Mouse (Mus musculus) left cerebral cortex, adult 11 months (tissue): ENCODE results near the gene Sept1.
A peak's percentile ranks its signal among the peaks of the same experiment; 100 is the strongest.

ENCODE experiments used
- DNase-seq: peaks from one replicate; pipeline ENCODE4 v3.0.0; 2022; ENCODE audit warnings: low spot score

Gene Sept1

GRCm38 (mm10) chr7:127232622-127233367 is at the start of gene Sept1, which contains the start of gene Zfp553:
Gene Sept1, minus strand, starts transcription at chr7:127233130.
Gene Zfp553, plus strand, starts transcription at chr7:127233061.
- peak; percentile 68 for DNase-seq

GRCm38 (mm10) chr7:127282190-127282589 is 49.3 kb upstream of the Sept1 start:
- DNase-seq = no peak

DNA sequence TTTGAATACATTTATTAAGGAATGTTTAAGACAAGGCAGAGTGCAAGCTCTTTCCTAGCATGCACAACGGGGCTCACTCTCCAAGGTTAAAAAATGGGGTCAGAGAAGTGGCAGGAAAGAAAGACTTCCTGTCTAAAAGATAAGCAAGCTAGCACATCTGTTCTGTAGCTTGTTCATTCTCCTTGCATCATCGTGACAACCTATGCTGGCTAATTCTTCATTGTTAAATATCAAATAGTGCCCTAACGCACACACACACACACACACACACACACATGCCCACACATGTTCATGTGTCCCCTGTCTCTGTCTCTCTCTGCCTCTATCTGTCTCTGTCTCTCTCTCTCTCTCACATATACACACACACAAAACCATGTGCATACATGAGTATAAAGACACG is 48.2 kb upstream of the Sept1 start:
- DNase-seq = no peak

GRCm38 (mm10) chr7:127280092-127280491 is 47.2 kb upstream of the Sept1 start:
- DNase-seq = no peak

- no peak for DNase-seq
These were observed 45.4 kb upstream of the Sept1 start for GRCm38 (mm10) chr7:127278311-127278710.

DNA sequence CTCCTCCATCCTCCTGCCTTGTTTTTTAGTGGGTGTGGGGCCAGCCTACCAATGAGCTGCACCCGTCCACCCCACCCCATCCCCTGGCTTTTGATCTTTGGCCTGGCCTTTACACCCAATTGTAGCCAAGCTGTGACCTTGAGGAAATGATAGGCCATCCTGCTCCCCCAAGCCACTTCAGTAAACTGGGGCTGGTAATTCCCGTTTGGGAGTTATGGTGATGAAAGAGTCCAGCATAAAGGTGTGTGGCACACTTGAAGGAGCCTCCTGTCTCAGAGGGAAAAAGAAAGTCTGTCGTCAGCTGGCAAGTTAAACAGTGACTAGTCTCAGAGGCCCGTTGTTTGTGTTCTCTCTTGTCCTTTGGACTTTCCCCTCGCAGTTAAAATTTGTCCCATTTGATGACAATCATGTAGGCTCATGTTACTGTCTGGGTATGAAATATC is 43.6 kb upstream of the Sept1 start:
- DNase-seq = no peak

DNA sequence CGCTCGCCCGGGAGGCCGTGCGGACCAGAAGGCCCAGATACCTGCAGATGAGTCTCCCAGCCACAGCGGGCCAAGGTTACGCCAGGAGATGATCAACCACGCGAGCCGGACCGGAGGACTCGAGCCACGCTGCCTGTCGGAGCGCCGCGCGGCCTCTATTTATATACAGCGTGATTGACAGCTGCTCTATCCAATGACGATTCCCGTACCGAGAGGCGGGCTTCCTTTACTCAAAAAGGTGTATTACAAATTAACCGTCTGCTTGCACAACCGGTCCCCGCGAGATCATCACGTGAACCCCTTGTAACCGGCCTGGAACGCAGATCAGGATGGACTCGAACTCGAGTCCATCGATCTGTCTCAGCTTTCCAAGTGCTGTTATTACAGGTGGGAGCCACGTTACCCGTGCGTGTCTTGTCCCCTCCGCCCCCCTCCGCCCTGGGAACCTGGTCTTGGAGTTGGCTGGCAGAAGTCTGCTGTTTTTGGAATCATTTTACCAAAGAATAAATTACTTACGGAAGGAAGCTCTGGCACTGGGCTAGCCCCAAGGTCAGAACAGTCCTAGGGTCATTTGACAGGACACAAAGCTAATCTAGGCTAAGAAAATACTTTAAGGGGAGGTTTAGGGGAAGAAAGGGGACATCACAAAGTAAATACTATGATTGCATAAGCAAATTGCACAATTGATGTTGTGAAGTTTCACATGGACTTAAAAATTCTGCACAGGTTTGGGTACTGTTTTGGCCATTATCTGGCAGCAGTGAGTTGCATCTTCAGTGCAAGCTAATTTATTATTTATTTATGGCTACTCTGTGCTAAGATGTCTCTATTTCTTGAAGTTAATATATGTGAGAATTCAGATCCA is 41.2 kb upstream of the Sept1 start, which contains the start of gene Sephs2:
Gene Sephs2, minus strand, starts transcription at position 131 of the 865 bp plus-strand sequence.
- DNase-seq = peak; percentile 93

GRCm38 (mm10) chr7:127273118-127273923 is 40.4 kb upstream of the Sept1 start:
- no peak for DNase-seq

DNA sequence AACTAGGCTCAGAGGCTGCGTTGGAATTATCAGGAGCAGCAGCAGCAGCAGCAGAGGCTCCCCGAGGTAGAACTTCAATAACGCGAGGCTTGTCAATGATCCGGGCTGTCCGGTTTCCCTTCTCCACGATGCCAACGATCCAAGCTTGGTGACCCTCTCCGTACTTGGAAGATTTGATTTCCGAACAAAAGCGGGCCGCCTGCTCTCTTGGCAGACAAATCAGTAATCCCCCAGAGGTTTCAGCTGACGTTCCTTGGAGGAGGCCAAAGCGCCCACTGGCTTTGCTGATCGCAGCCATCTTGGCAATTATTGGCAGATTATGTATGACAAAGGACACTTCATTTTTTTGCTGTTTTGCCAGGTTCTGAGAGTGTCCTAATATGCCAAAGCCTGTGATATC is 39.6 kb upstream of the Sept1 start:
- no peak for DNase-seq

GRCm38 (mm10) chr7:127271093-127271492 is 38.2 kb upstream of the Sept1 start:
- DNase-seq = no peak

DNA sequence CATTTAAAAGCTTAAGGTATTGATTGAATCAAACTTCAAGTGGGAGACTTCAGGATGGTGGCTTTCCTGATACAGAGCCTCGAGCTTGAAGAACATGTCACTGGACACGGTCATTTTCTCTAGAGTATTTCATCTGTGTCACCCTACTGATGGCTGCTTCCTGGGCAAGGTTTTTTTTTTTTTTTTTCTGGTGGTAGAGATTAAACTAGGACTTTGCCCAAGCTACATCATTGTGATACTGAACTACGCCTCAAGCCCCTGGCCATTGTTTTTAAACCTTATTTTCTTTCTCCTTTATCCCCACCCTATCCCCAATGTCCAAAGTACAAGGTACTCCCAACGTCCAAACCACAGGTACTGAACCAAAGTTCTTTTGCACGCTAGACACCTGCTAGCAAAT is 37.7 kb upstream of the Sept1 start:
- DNase-seq = no peak

- DNase-seq = no peak
These were observed 37.3 kb upstream of the Sept1 start for GRCm38 (mm10) chr7:127270256-127270655.

DNA sequence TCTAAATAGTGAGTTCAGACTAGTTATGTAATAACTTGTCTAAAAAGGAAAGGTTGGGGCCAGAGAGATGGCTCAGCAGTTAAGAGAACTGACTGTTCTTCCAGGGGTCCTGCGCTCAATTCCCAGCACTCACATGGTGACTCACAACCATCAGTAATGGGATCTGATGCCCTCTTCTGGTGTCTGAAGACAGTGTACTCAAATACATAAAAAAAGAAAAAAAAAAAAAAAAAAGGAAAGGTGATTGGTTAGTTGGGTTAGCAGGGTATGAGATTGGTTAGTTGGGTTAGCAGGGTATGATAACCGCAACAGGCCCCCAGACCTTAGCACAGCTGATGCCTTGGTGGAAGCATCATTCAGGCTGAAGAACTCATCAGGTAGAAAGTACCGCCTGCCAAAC is 30.6 kb upstream of the Sept1 start:
- no peak for DNase-seq

- DNase-seq = no peak
These were observed 29.5 kb upstream of the Sept1 start for GRCm38 (mm10) chr7:127262218-127262961.

DNA sequence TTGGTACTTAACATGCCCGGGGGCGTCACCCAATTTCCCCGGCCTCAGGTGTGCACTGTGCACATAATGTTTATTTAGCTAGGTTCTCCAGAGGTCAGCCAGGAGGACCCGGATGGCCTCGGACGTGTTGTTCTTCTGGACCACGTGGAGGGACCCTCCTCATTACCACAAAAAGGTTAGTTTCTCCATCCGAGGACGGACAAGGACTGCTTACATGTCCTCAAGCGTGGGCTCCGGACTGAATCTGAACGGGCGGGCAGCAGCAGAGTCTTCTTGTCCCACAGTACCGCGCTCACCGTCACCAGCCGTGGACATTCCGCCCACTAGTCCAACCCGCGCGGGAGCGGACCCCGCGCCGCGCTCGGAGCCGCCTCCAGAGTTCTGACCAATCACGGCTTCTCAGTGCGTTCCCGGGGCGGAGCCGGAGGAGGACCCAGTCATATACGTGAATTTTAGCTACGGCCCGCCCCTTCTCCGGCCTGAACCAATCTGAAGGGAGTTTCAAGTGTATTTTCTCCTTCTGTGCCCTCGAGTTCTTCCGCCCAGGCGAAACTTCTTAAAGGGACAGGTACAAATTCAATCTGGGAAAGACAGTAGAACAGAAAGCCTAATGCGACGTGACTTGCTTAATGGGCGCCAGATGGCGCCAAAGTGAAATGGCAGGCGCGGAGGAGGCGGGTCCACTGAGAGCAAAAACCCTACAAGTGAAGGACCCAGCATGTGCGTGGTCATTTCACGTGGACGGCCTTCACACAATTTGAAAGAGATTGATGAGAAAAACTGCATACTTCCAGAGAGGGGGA is 27.6 kb upstream of the Sept1 start, which contains the start of gene Dctpp1:
Gene Dctpp1, minus strand, starts transcription at position 401 of the 803 bp plus-strand sequence.
- peak; percentile 99 for DNase-seq

GRCm38 (mm10) chr7:127259186-127259905 is 26.4 kb upstream of the Sept1 start:
- DNase-seq = no peak

- DNase-seq = no peak
These were observed 23.6 kb upstream of the Sept1 start for GRCm38 (mm10) chr7:127256518-127256917.

GRCm38 (mm10) chr7:127255965-127256364 is 23.0 kb upstream of the Sept1 start:
- no peak for DNase-seq

- DNase-seq = no peak
These were observed 22.1 kb upstream of the Sept1 start for GRCm38 (mm10) chr7:127255008-127255407.
